Mouse (Mus musculus) kidney, adult 9 months (tissue): ENCODE measurements at regions not wholly inside any gene's neighbourhood (a gene's known extent, or its start where the extent isn't known, plus 50 kb on each side); places are given as distances from the start of the nearest gene placed in this dataset.
A peak's percentile ranks its signal among the peaks of the same experiment; 100 is the strongest.

Experiments
- DNase-seq: peaks from one replicate; pipeline ENCODE4 v3.0.0; 2022

GRCm38 (mm10) chr17:85932360-85933132 is 212.4 kb downstream of the Srbd1 start:
- DNase-seq = no peak

GRCm38 (mm10) chr17:85931955-85932354 is 213.0 kb downstream of the Srbd1 start:
- no peak for DNase-seq

GRCm38 (mm10) chr17:85930789-85931188 is 214.2 kb downstream of the Srbd1 start:
- DNase-seq = no peak

- DNase-seq = no peak
Measured at GRCm38 (mm10) chr17:85930331-85930730, 214.6 kb downstream of the Srbd1 start.

- no peak for DNase-seq
Measured at GRCm38 (mm10) chr17:85929699-85930286, 215.2 kb downstream of the Srbd1 start.

- DNase-seq = peak; percentile 8
Measured at GRCm38 (mm10) chr17:85928543-85928942, 216.4 kb downstream of the Srbd1 start.

GRCm38 (mm10) chr17:85927261-85927660 is 217.7 kb downstream of the Srbd1 start:
- DNase-seq = no peak

GRCm38 (mm10) chr17:85926044-85926443 is 218.9 kb downstream of the Srbd1 start:
- DNase-seq = no peak

GRCm38 (mm10) chr17:85921219-85921673 is 223.7 kb downstream of the Srbd1 start:
- DNase-seq = no peak

- no peak for DNase-seq
Measured at GRCm38 (mm10) chr17:85919868-85920267, 225.1 kb downstream of the Srbd1 start.

GRCm38 (mm10) chr17:85915870-85916269 is 227.8 kb upstream of the Six2 start:
- DNase-seq = no peak

GRCm38 (mm10) chr17:85914062-85914461 is 226.0 kb upstream of the Six2 start:
- no peak for DNase-seq

- DNase-seq = no peak
Measured at GRCm38 (mm10) chr17:85908709-85909108, 220.6 kb upstream of the Six2 start.

GRCm38 (mm10) chr17:85906597-85907187 is 218.6 kb upstream of the Six2 start:
- DNase-seq = no peak

- no peak for DNase-seq
Measured at GRCm38 (mm10) chr17:85902575-85902974, 214.5 kb upstream of the Six2 start.

- peak; percentile 18 for DNase-seq
Measured at GRCm38 (mm10) chr17:85899096-85899495, 211.0 kb upstream of the Six2 start.

GRCm38 (mm10) chr17:85895978-85896377 is 207.9 kb upstream of the Six2 start:
- DNase-seq = no peak

- DNase-seq = no peak
Measured at GRCm38 (mm10) chr17:85891243-85891642, 203.2 kb upstream of the Six2 start.

GRCm38 (mm10) chr17:85889746-85890532 is 201.9 kb upstream of the Six2 start:
- DNase-seq = no peak

- DNase-seq = no peak
Measured at GRCm38 (mm10) chr17:85888568-85889398, 200.7 kb upstream of the Six2 start.

- DNase-seq = no peak
Measured at GRCm38 (mm10) chr17:85886675-85887074, 198.6 kb upstream of the Six2 start.

- no peak for DNase-seq
Measured at GRCm38 (mm10) chr17:85886237-85886636, 198.2 kb upstream of the Six2 start.
